In genomic region chr10:23786631-23787038, GRCm38 (mm10) we compare ENCODE assay signal across 8 mouse cellular contexts. TPM values are rescaled to one million over a fixed set of nuclear protein-coding genes. Genes with fewer than 3 reads are reported as not detected.
DNase-seq lines count a peak whose midpoint lies in the region; ATAC-seq and TF ChIP-seq lines count a peak whose summit lies in the region.
"Not testable (repeated sequence)": the region's sequence is repeated elsewhere in the genome, so short reads cannot be mapped to it uniquely, and the experiment has no call there.

No protein-coding gene starts in this region.

- CTCF ChIA-PET in Patski (lab: Charles Lee), result not testable (repeated sequence)

- not testable (repeated sequence) for TF ChIP-seq POLR2A in thymus, adult 2 months (IDR thresholded peaks at IDR 0.05; ENCODE audit: control insufficient read depth, extremely low read depth, insufficient read depth, low read length, poor library complexity)

- H3K4me3 ChIP-seq in heart, embryonic 10.5 days, result peak overlapping the region; percentile 89
- peak overlapping the region; percentile 94 for H3K4me3 ChIP-seq in limb, embryonic 10.5 days
- H3K4me3 ChIP-seq in lung, embryonic 15.5 days, result peak overlapping the region; percentile 78
- peak overlapping the region; percentile 68 for H3K4me3 ChIP-seq in neural tube, embryonic 11.5 days (ENCODE audit: low read depth, low read length)
- peak overlapping the region; percentile 82 for H3K4me3 ChIP-seq in thymus, adult 2 months (ENCODE audit: control insufficient read depth, insufficient read depth, low read length)

- not testable (repeated sequence) for H3K4me1 ChIP-seq in heart, embryonic 10.5 days; neural tube, embryonic 11.5 days (ENCODE audit: control insufficient read depth, insufficient read depth, low read length); thymus, adult 2 months (replicated peaks; ENCODE audit: control insufficient read depth, insufficient read depth, low read length)
- H3K4me1 ChIP-seq in limb, embryonic 10.5 days, result peaks cover 16% of the 10 kb centered on the region
- peaks cover 31% of the 10 kb centered on the region for H3K4me1 ChIP-seq in lung, embryonic 15.5 days

- peak overlapping the region; percentile 92 for H3K27ac ChIP-seq in heart, embryonic 10.5 days
- H3K27ac ChIP-seq in limb, embryonic 10.5 days, result peak overlapping the region; percentile 92
- H3K27ac ChIP-seq in lung, embryonic 15.5 days, result peak overlapping the region; percentile 66
- peak overlapping the region; percentile 1; the same call in 1 of the 2 replicates for H3K27ac ChIP-seq in neural tube, embryonic 11.5 days (ENCODE audit: low read depth, low read length)
- H3K27ac ChIP-seq in thymus, adult 2 months (ENCODE audit: control insufficient read depth, insufficient read depth, low read length), result not testable (repeated sequence)

- POLR2A ChIA-PET in Patski (lab: Charles Lee), result not testable (repeated sequence)

- DNase-seq in Patski (ENCODE audit: low read depth, low spot score); heart, embryonic 10.5 days (ENCODE audit: low spot score); limb, embryonic 10.5 days (ENCODE audit: low spot score); neural tube, embryonic 11.5 days (ENCODE audit: low spot score); thymus, adult 2 months: not testable (repeated sequence)
- peak; percentile 51 for DNase-seq in induced T-regulatory cell, adult 2 months (ENCODE audit: low read depth)

- in situ Hi-C loops in Patski (cut with MboI; ENCODE audit: low pct_unique_long_range_greater_than_20kb), result not testable (repeated sequence)

- H3K9ac ChIP-seq in lung, embryonic 15.5 days, result peak overlapping the region; percentile 89
- peak overlapping the region; percentile 73 for H3K9ac ChIP-seq in neural tube, embryonic 11.5 days (ENCODE audit: low read length)

- not testable (repeated sequence) for TF ChIP-seq CTCF in Patski (IDR thresholded peaks at IDR 0.05); thymus, adult 2 months (IDR thresholded peaks at IDR 0.05; ENCODE audit: borderline replicate concordance, control insufficient read depth, extremely low read depth, insufficient read depth, low read length, poor library complexity)

- H3K36me3 ChIP-seq in heart, embryonic 10.5 days, result peaks cover 38% of the 10 kb centered on the region
- peaks cover 41% of the 10 kb centered on the region for H3K36me3 ChIP-seq in limb, embryonic 10.5 days
- peaks cover 36% of the 10 kb centered on the region for H3K36me3 ChIP-seq in lung, embryonic 15.5 days
- not testable (repeated sequence) for H3K36me3 ChIP-seq in neural tube, embryonic 11.5 days (ENCODE audit: control insufficient read depth, insufficient read depth, low read length)
- peaks cover 20% of the 10 kb centered on the region for H3K36me3 ChIP-seq in thymus, adult 2 months (ENCODE audit: control insufficient read depth, insufficient read depth, low read length)

- WGBS in heart, embryonic 10.5 days, result under 1% methylated on average over 23 of the region's 23 CpGs
- WGBS in limb, embryonic 10.5 days, result under 1% methylated on average over 23 of the region's 23 CpGs
- WGBS in lung, embryonic 15.5 days, result 0% methylated on average over 23 of the region's 23 CpGs
- WGBS in neural tube, embryonic 11.5 days, result under 1% methylated on average over 23 of the region's 23 CpGs
- under 1% methylated on average over 23 of the region's 23 CpGs for WGBS in thymus, adult 2 months

- peak overlapping the region; percentile 80 for H3K4me2 ChIP-seq in lung, embryonic 15.5 days
- peak overlapping the region; percentile 92 for H3K4me2 ChIP-seq in neural tube, embryonic 11.5 days (ENCODE audit: low read depth)

- ATAC-seq in Patski, result peak; percentile 2
- ATAC-seq in erythroblast, adult 5-6 weeks (replicated peaks; ENCODE audit: low FRiP score, poor library complexity, severe bottlenecking), result peak; percentile 56
- peak; percentile 33 for ATAC-seq in lung, embryonic 15.5 days (ENCODE audit: borderline replicate concordance, extremely low read depth, low FRiP score, low TSS enrichment)
- ATAC-seq in neural tube, embryonic 11.5 days (ENCODE audit: insufficient read depth, low FRiP score, low TSS enrichment), result peak; percentile 32

- not testable (repeated sequence) for H3K9me3 ChIP-seq in heart, embryonic 10.5 days; limb, embryonic 10.5 days (replicated peaks); lung, embryonic 15.5 days; neural tube, embryonic 11.5 days (ENCODE audit: control insufficient read depth, low read length)

- not testable (repeated sequence) for H3K27me3 ChIP-seq in Patski; heart, embryonic 10.5 days (ENCODE audit: insufficient read depth, poor library complexity, severe bottlenecking); limb, embryonic 10.5 days (ENCODE audit: low read depth, poor library complexity, severe bottlenecking); lung, embryonic 15.5 days; neural tube, embryonic 11.5 days (ENCODE audit: control insufficient read depth, insufficient read depth, low read length); thymus, adult 2 months (ENCODE audit: control insufficient read depth, insufficient read depth, low read length)

RNA-seq across cellular contexts. Expression of gene Rps12, which starts 0.4 kb away (rescaled TPM):
- 365 TPM for polyA plus RNA-seq in Patski (2021)
- total RNA-seq in erythroblast, adult 5-6 weeks (2015; ENCODE audit: low replicate concordance), result 1,063 and 1,343 TPM in 2 replicates
- 294 and 583 TPM in 2 replicates for total RNA-seq in erythroblast, adult 5-6 weeks (2017; ENCODE audit: low replicate concordance)
- polyA plus RNA-seq in heart, embryonic 10.5 days (2016; fragmentation: Nextera tagmentation; extraction: Ambion mirVana), result 94.5 and 118 TPM in 2 replicates
- 146 and 189 TPM in 2 replicates for polyA plus RNA-seq in limb, embryonic 10.5 days (2016; fragmentation: Nextera tagmentation; extraction: Ambion mirVana)
- polyA plus RNA-seq in lung, embryonic 15.5 days (2015; fragmentation: Nextera tagmentation; extraction: Ambion mirVana), result 166 and 180 TPM in 2 replicates
- 115 and 133 TPM in 2 replicates for polyA plus RNA-seq in neural tube, embryonic 11.5 days (2014; fragmentation: Nextera tagmentation; extraction: Ambion mirVana)
- 1,277 and 1,802 TPM in 2 replicates for polyA plus RNA-seq in thymus, adult 2 months (2012; rRNA removed)

RNA-seq across cellular contexts. Expression of gene Slc18b1, which starts 10.2 kb away (rescaled TPM):
- polyA plus RNA-seq in Patski (2021), result 8.0 TPM
- total RNA-seq in erythroblast, adult 5-6 weeks (2015; ENCODE audit: low replicate concordance), result not detected in 2 replicates
- not detected in 2 replicates for total RNA-seq in erythroblast, adult 5-6 weeks (2017; ENCODE audit: low replicate concordance)
- 5.6 and 7.1 TPM in 2 replicates for polyA plus RNA-seq in heart, embryonic 10.5 days (2016; fragmentation: Nextera tagmentation; extraction: Ambion mirVana)
- 10.3 and 13.8 TPM in 2 replicates for polyA plus RNA-seq in limb, embryonic 10.5 days (2016; fragmentation: Nextera tagmentation; extraction: Ambion mirVana)
- 16.7 and 20.1 TPM in 2 replicates for polyA plus RNA-seq in lung, embryonic 15.5 days (2015; fragmentation: Nextera tagmentation; extraction: Ambion mirVana)
- 15.8 and 16.0 TPM in 2 replicates for polyA plus RNA-seq in neural tube, embryonic 11.5 days (2014; fragmentation: Nextera tagmentation; extraction: Ambion mirVana)
- 1.4 and 1.8 TPM in 2 replicates for polyA plus RNA-seq in thymus, adult 2 months (2012; rRNA removed)

Comparison
In these comparisons a context has a peak if more than half of its experiments do, and no peak if none do; other contexts are left out.
1. ATAC-seq: peak in every context shown above with its lines; median percentile 56 in erythroblast, adult 5-6 weeks; 33 in lung, embryonic 15.5 days; 32 in neural tube, embryonic 11.5 days; 2 in Patski.